9 mouse cellular contexts compared by ENCODE assay signal in the genomic region with DNA sequence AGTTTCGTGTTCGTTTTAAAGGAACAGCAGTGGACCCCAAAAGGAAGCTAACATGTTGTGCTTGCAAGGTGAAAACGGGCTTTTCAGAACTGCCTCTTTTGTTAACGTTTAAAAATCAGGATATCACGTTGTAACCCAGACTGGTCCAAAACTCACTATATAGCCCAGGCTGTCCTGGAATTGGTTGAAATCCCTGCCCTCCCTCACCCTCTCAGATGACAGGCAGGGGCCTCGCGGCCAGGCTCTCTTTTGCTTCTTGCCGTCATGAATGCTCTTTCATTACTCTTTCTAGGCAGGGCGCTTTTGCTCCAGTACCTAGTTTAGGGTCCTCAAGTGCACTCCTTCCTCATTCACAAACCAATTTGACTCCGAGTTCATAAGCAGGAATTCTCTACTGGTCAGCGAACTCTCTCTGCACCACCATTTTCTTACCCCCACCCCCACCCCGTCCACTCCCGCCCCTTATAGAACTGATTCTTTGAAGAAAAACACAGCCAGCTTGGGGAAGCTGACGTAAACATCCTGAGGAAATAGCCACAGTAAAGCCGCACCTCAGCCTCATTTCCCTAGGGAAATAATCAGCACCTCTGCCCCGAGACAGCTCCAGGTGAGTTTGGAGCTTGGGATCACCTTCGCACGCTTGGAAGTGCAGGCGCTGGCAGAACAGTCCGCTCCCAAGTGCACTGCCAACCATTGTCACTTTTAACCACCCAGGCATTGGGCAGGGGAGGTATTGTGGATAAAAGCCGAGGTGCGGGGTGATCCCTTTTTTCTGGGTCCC. TPM values are rescaled to one million over a fixed set of nuclear protein-coding genes. Genes with fewer than 3 reads are reported as not detected.
DNase-seq lines count a peak whose midpoint lies in the region; ATAC-seq and TF ChIP-seq lines count a peak whose summit lies in the region.
"Had no signal": no experiment of that assay in that cellular context is flagged by ENCODE, and none has a peak within 500 bp of the region (broad histone marks: within the 10 kb centered on the region; RNA-seq: fewer than 3 reads in every experiment).

No protein-coding gene starts in this region.

- peak; percentile 0; the same call in 1 of the 2 replicates for ATAC-seq in frontal cortex, adult (ENCODE audit: low TSS enrichment)
- no peak for ATAC-seq in hindbrain, embryonic 11.5 days (ENCODE audit: low FRiP score)
- no peak for ATAC-seq in liver, embryonic 13.5 days (ENCODE audit: low read depth)

- no peak for TF ChIP-seq EP300 in ES-Bruce4 (IDR thresholded peaks at IDR 0.05; ENCODE audit: insufficient read depth, low read depth, low read length)

- no peak for DNase-seq in frontal cortex, postnatal 25 days (ENCODE audit: low spot score in 2 of 2)
- DNase-seq in embryo, embryonic 10.5 days (ENCODE audit: low spot score), result peak; percentile 71
- peak; percentile 76 for DNase-seq in hindbrain, embryonic 11.5 days (ENCODE audit: low spot score)
- DNase-seq in liver, embryonic 13.5 days, result no peak
- peak; percentile 59 for DNase-seq in splenic B cell, adult 2 months (ENCODE audit: low read depth, low spot score)
- DNase-seq in adrenal gland, adult 8-10 months, result no peak

- H3K36me3 ChIP-seq in ES-Bruce4 (ENCODE audit: control insufficient read depth, insufficient read depth, low read length, poor library complexity, severe bottlenecking), result no peaks in the 10 kb centered on the region
- H3K36me3 ChIP-seq in hindbrain, embryonic 11.5 days (ENCODE audit: control insufficient read depth, insufficient read depth, low read length), result peaks cover 9% of the 10 kb centered on the region
- no peaks in the 10 kb centered on the region for H3K36me3 ChIP-seq in liver, embryonic 13.5 days
- no peaks in the 10 kb centered on the region for H3K36me3 ChIP-seq in splenic B cell, adult 2 months (ENCODE audit: control insufficient read depth, insufficient read depth, low read length, poor library complexity, severe bottlenecking)

- peak overlapping the region; percentile 43 for H3K9ac ChIP-seq in ES-Bruce4 (ENCODE audit: low read depth, poor library complexity, severe bottlenecking)
- peak overlapping the region; percentile 100 for H3K9ac ChIP-seq in hindbrain, embryonic 11.5 days (ENCODE audit: low read depth, low read length)
- peak overlapping the region; percentile 51 for H3K9ac ChIP-seq in liver, embryonic 13.5 days

- TF ChIP-seq POLR2A in ES-Bruce4 (IDR thresholded peaks at IDR 0.05; ENCODE audit: insufficient read depth, low read length), result no peak

- no peaks in the 10 kb centered on the region for H3K9me3 ChIP-seq in ES-Bruce4 (replicated peaks; ENCODE audit: control insufficient read depth, insufficient read depth, low read length, poor library complexity, severe bottlenecking)
- no peaks in the 10 kb centered on the region for H3K9me3 ChIP-seq in hindbrain, embryonic 11.5 days (ENCODE audit: control insufficient read depth, low read length)
- H3K9me3 ChIP-seq in liver, embryonic 13.5 days (replicated peaks), result no peaks in the 10 kb centered on the region

- peak overlapping the region; percentile 76 for H3K4me2 ChIP-seq in hindbrain, embryonic 11.5 days (replicated peaks; ENCODE audit: low read depth, low read length)
- peak overlapping the region; percentile 92 for H3K4me2 ChIP-seq in liver, embryonic 13.5 days

- no peaks in the 10 kb centered on the region for H3K4me1 ChIP-seq in ES-Bruce4 (ENCODE audit: control insufficient read depth, insufficient read depth, low read length)
- H3K4me1 ChIP-seq in hindbrain, embryonic 11.5 days (replicated peaks; ENCODE audit: control insufficient read depth, insufficient read depth, low read length), result no peaks in the 10 kb centered on the region; the same call in 1 of the 2 replicates
- peaks cover 44% of the 10 kb centered on the region for H3K4me1 ChIP-seq in liver, embryonic 13.5 days (replicated peaks)

- H3K27ac ChIP-seq in ES-Bruce4 (ENCODE audit: insufficient read depth, low read length), result no peak overlapping the region
- H3K27ac ChIP-seq in hindbrain, embryonic 11.5 days (ENCODE audit: low read depth, low read length), result peak overlapping the region; percentile 100
- peak overlapping the region; percentile 55 for H3K27ac ChIP-seq in liver, embryonic 13.5 days

- no peak for TF ChIP-seq CTCF in ES-Bruce4 (IDR thresholded peaks at IDR 0.05; ENCODE audit: low read depth, low read length)

- WGBS in hindbrain, embryonic 11.5 days, result under 1% methylated on average over 22 of the region's 22 CpGs
- WGBS in liver, embryonic 13.5 days (ENCODE audit: insufficient replicate concordance), result 2% methylated on average over 22 of the region's 22 CpGs

- no peaks in the 10 kb centered on the region for H3K27me3 ChIP-seq in ES-Bruce4 (ENCODE audit: control insufficient read depth, insufficient read depth, low read length, poor library complexity, severe bottlenecking)
- no peaks in the 10 kb centered on the region for H3K27me3 ChIP-seq in hindbrain, embryonic 11.5 days (ENCODE audit: control insufficient read depth, insufficient read depth, low read length)
- H3K27me3 ChIP-seq in liver, embryonic 13.5 days, result peaks cover 56% of the 10 kb centered on the region
- no peaks in the 10 kb centered on the region for H3K27me3 ChIP-seq in splenic B cell, adult 2 months (ENCODE audit: control insufficient read depth, insufficient read depth, low read length, poor library complexity, severe bottlenecking)
- H3K27me3 ChIP-seq: Patski had no signal

- H3K4me3 ChIP-seq in ES-Bruce4 (ENCODE audit: low read depth, low read length), result peak overlapping the region; percentile 75
- H3K4me3 ChIP-seq in hindbrain, embryonic 11.5 days (ENCODE audit: low read depth, low read length), result peak overlapping the region; percentile 100
- H3K4me3 ChIP-seq in liver, embryonic 13.5 days (replicated peaks), result peak overlapping the region; percentile 68

RNA-seq across cellular contexts. Expression of a gene that starts 2.0 kb away (rescaled TPM):
- 8.4 and 10.5 TPM in 2 replicates for polyA plus RNA-seq in ES-Bruce4 (2011; ENCODE audit: insufficient read depth, insufficient read length, low read depth, missing spikeins)
- polyA plus RNA-seq in hindbrain, embryonic 11.5 days (2014; fragmentation: Nextera tagmentation; extraction: Ambion mirVana), result 36.3 and 36.5 TPM in 2 replicates
- polyA plus RNA-seq in liver, embryonic 13.5 days (2015; fragmentation: Nextera tagmentation; extraction: Ambion mirVana), result 0.68 and 1.1 TPM in 2 replicates
- total RNA-seq in adrenal gland, adult 8-10 months (2022), result 1 to 10 TPM; 1.8 to 2.6 (median 1.9) TPM

Comparison
In these comparisons a context has a peak if more than half of its experiments do, and no peak if none do; other contexts are left out.
1. DNase-seq: peak in embryo, embryonic 10.5 days (single experiment), hindbrain, embryonic 11.5 days (single experiment) and splenic B cell, adult 2 months (single experiment); none in frontal cortex, postnatal 25 days (0 of 2), liver, embryonic 13.5 days (single experiment) and adrenal gland, adult 8-10 months (single experiment).
2. H3K9ac ChIP-seq: peak in every context shown above with its lines; median percentile 100 in hindbrain, embryonic 11.5 days; 51 in liver, embryonic 13.5 days; 43 in ES-Bruce4.
3. Peak in every context shown above with its lines, with median percentiles within 50 percentile points of each other: H3K4me3 ChIP-seq.